30 mouse cellular contexts compared by ENCODE assay signal in the genomic region with DNA sequence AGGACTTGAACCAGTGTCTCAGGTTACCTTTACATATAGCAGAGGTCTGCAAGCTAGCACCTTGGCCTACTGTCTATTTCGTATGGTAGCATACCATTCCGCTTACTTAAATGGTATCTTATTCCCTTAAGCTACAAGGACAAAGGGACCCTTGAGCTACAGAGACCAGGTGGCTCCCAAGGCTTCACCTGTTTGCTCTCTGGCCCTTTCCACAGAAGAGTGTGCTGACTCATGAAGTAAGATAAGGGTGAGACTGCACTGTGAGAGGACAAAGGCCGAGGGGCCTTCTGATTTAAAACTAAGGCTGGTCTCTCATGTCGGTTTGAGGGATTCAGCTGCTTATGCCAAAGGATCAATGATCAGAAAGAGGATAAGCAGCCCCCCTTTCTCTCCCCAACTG. TPM values are rescaled to one million over a fixed set of nuclear protein-coding genes. Genes with fewer than 3 reads are reported as not detected.
A peak's percentile ranks its signal among the peaks of the same experiment; 100 is the strongest.
DNase-seq lines count a peak whose midpoint lies in the region; ATAC-seq and TF ChIP-seq lines count a peak whose summit lies in the region.
"Had no signal": no experiment of that assay in that cellular context is flagged by ENCODE, and none has a peak within 500 bp of the region (broad histone marks: within the 10 kb centered on the region; RNA-seq: fewer than 3 reads in every experiment).

No protein-coding gene starts in this region.

- no peak for TF ChIP-seq CTCF in small intestine, adult 2 months (IDR thresholded peaks at IDR 0.05; ENCODE audit: extremely low read depth, insufficient read length, insufficient replicate concordance, low read depth, low read length)
- no peak for TF ChIP-seq CTCF in stomach, postnatal 0 days (IDR thresholded peaks at IDR 0.05; ENCODE audit: low read depth)

- H3K27me3 ChIP-seq in intestine, embryonic 15.5 days (replicated peaks): no peaks in the 10 kb centered on the region
- H3K27me3 ChIP-seq in small intestine, adult 2 months (ENCODE audit: control insufficient read depth, insufficient read depth, low read length): no peaks in the 10 kb centered on the region
- no peaks in the 10 kb centered on the region for H3K27me3 ChIP-seq in stomach, postnatal 0 days (ENCODE audit: control insufficient read depth, insufficient read depth, low read length)
- H3K27me3 ChIP-seq in liver, embryonic 11.5 days (replicated peaks; ENCODE audit: control insufficient read depth, insufficient read depth, low read length): no peaks in the 10 kb centered on the region
- H3K27me3 ChIP-seq: forebrain, embryonic 15.5 days; heart, embryonic 12.5 days had no signal

- H3K9me3 ChIP-seq in intestine, embryonic 15.5 days: no peaks in the 10 kb centered on the region
- H3K9me3 ChIP-seq in stomach, postnatal 0 days (ENCODE audit: control insufficient read depth, low read length): no peaks in the 10 kb centered on the region
- H3K9me3 ChIP-seq in liver, embryonic 11.5 days (ENCODE audit: control insufficient read depth, low read length): no peaks in the 10 kb centered on the region
- H3K9me3 ChIP-seq: embryonic facial prominence, embryonic 10.5 days; embryonic facial prominence, embryonic 13.5 days; forebrain, embryonic 12.5 days; forebrain, embryonic 15.5 days; heart, embryonic 12.5 days; heart, embryonic 15.5 days; hindbrain, embryonic 10.5 days; hindbrain, embryonic 13.5 days had no signal

- no peak overlapping the region for H3K4me2 ChIP-seq in intestine, embryonic 15.5 days (replicated peaks)
- H3K4me2 ChIP-seq in stomach, postnatal 0 days (replicated peaks; ENCODE audit: low read depth): no peak overlapping the region
- H3K4me2 ChIP-seq in liver, embryonic 11.5 days: no peak overlapping the region
- H3K4me2 ChIP-seq: embryonic facial prominence, embryonic 13.5 days; forebrain, embryonic 12.5 days; forebrain, embryonic 15.5 days; heart, embryonic 12.5 days; heart, embryonic 15.5 days; hindbrain, embryonic 13.5 days had no signal

- no peak for TF ChIP-seq EP300 in stomach, postnatal 0 days (optimal IDR thresholded peaks at IDR 0.05)

- H3K36me3 ChIP-seq in intestine, embryonic 15.5 days: no peaks in the 10 kb centered on the region
- no peaks in the 10 kb centered on the region for H3K36me3 ChIP-seq in small intestine, adult 2 months (ENCODE audit: control insufficient read depth, insufficient read depth, low read length)
- no peaks in the 10 kb centered on the region for H3K36me3 ChIP-seq in stomach, postnatal 0 days (ENCODE audit: control insufficient read depth, insufficient read depth, low read length)
- no peaks in the 10 kb centered on the region for H3K36me3 ChIP-seq in liver, embryonic 11.5 days (ENCODE audit: control insufficient read depth, insufficient read depth, low read length)
- H3K36me3 ChIP-seq: embryonic facial prominence, embryonic 10.5 days; forebrain, embryonic 12.5 days; forebrain, embryonic 15.5 days; heart, embryonic 12.5 days; heart, embryonic 15.5 days; hindbrain, embryonic 10.5 days; hindbrain, embryonic 13.5 days had no signal

- ATAC-seq in intestine, embryonic 15.5 days: peak; percentile 94
- peak; percentile 83 for ATAC-seq in stomach, postnatal 0 days (ENCODE audit: low FRiP score, low TSS enrichment)
- ATAC-seq in liver, embryonic 11.5 days (replicated peaks; ENCODE audit: low FRiP score): no peak
- ATAC-seq: activated CD4-positive, CD25-positive, alpha-beta regulatory T cell, adult 4 months; CD4-positive, CD25-positive, alpha-beta regulatory T cell, adult 4 months; forebrain, embryonic 15.5 days; hindbrain, embryonic 16.5 days had no signal

- DNase-seq in stomach, postnatal 0 days (ENCODE audit: low spot score): no peak
- no peak for DNase-seq in layer of hippocampus, adult 18-20 months (ENCODE audit: low spot score in 2 of 2)
- no peak for DNase-seq in liver, embryonic 11.5 days (ENCODE audit: low spot score)
- no peak for DNase-seq in heart, adult 11 months
- DNase-seq: adrenal gland, adult 8-10 months; adrenal gland, postnatal 25 days; cerebellum, adult 11-12 months; cerebellum, adult 8-10 months; cerebellum, postnatal 10 days; cerebellum, postnatal 36 days; embryo, embryonic 11 days; gastrocnemius, postnatal 10 days; gastrocnemius, postnatal 36 days; heart, postnatal 10 days; heart, postnatal 36 days had no signal

- 79% methylated on average over 4 of the region's 4 CpGs for WGBS in intestine, embryonic 15.5 days
- 52% methylated on average over 4 of the region's 4 CpGs for WGBS in small intestine, adult 2 months
- 72% methylated on average over 4 of the region's 4 CpGs for WGBS in stomach, postnatal 0 days
- 75% methylated on average over 4 of the region's 4 CpGs for WGBS in liver, embryonic 11.5 days

- no peak overlapping the region for H3K9ac ChIP-seq in intestine, embryonic 15.5 days
- H3K9ac ChIP-seq in stomach, postnatal 0 days (ENCODE audit: low read length): no peak overlapping the region
- H3K9ac ChIP-seq in liver, embryonic 11.5 days (ENCODE audit: low read depth, low read length): no peak overlapping the region
- H3K9ac ChIP-seq: embryonic facial prominence, embryonic 13.5 days; forebrain, embryonic 12.5 days; forebrain, embryonic 15.5 days; heart, embryonic 12.5 days; heart, embryonic 15.5 days; hindbrain, embryonic 13.5 days had no signal

- no peak overlapping the region for H3K4me3 ChIP-seq in intestine, embryonic 15.5 days (replicated peaks)
- no peak overlapping the region for H3K4me3 ChIP-seq in small intestine, adult 2 months (ENCODE audit: low read depth, low read length)
- H3K4me3 ChIP-seq in stomach, postnatal 0 days (ENCODE audit: low read depth, low read length): no peak overlapping the region
- no peak overlapping the region for H3K4me3 ChIP-seq in liver, embryonic 11.5 days (ENCODE audit: low read depth, low read length)
- H3K4me3 ChIP-seq: embryonic facial prominence, embryonic 10.5 days; embryonic facial prominence, embryonic 13.5 days; erythroblast, embryonic 14.5 days; forebrain, embryonic 12.5 days; forebrain, embryonic 15.5 days; heart, embryonic 12.5 days; heart, embryonic 15.5 days; hindbrain, embryonic 10.5 days; hindbrain, embryonic 13.5 days had no signal

- H3K4me1 ChIP-seq in intestine, embryonic 15.5 days (replicated peaks): no peaks in the 10 kb centered on the region
- H3K4me1 ChIP-seq in small intestine, adult 2 months (ENCODE audit: control insufficient read depth, insufficient read depth, insufficient read length, low read length): peaks cover 3% of the 10 kb centered on the region; the same call in 1 of the 2 replicates
- H3K4me1 ChIP-seq in stomach, postnatal 0 days (replicated peaks; ENCODE audit: control insufficient read depth, insufficient read depth): no peaks in the 10 kb centered on the region
- no peaks in the 10 kb centered on the region for H3K4me1 ChIP-seq in liver, embryonic 11.5 days (replicated peaks; ENCODE audit: control insufficient read depth, insufficient read depth, low read length)
- H3K4me1 ChIP-seq: embryonic facial prominence, embryonic 10.5 days; embryonic facial prominence, embryonic 13.5 days; forebrain, embryonic 12.5 days; forebrain, embryonic 15.5 days; heart, embryonic 12.5 days; heart, embryonic 15.5 days; hindbrain, embryonic 10.5 days; hindbrain, embryonic 13.5 days had no signal

- TF ChIP-seq POLR2A in small intestine, adult 2 months (IDR thresholded peaks at IDR 0.05; ENCODE audit: low read depth, low read length): no peak

- H3K27ac ChIP-seq in intestine, embryonic 15.5 days: no peak overlapping the region
- H3K27ac ChIP-seq in small intestine, adult 2 months (ENCODE audit: insufficient read depth, low read depth, low read length): peak overlapping the region; percentile 22; the same call in 1 of the 2 replicates
- H3K27ac ChIP-seq in stomach, postnatal 0 days (replicated peaks): peak overlapping the region; percentile 40
- no peak overlapping the region for H3K27ac ChIP-seq in liver, embryonic 11.5 days (ENCODE audit: low read depth, low read length)
- H3K27ac ChIP-seq: embryonic facial prominence, embryonic 10.5 days; embryonic facial prominence, embryonic 13.5 days; forebrain, embryonic 12.5 days; forebrain, embryonic 15.5 days; heart, embryonic 15.5 days; hindbrain, embryonic 10.5 days; hindbrain, embryonic 13.5 days had no signal

RNA-seq across cellular contexts. Expression of a gene that starts 15.1 kb away (rescaled TPM):
- 5.5 and 5.9 TPM in 2 replicates for polyA plus RNA-seq in intestine, embryonic 15.5 days (2015; fragmentation: Nextera tagmentation; extraction: Ambion mirVana)
- polyA plus RNA-seq in small intestine, adult 2 months (2012; rRNA removed): 0.14 and 0.23 TPM in 2 replicates
- 4.1 and 4.2 TPM in 2 replicates for polyA plus RNA-seq in stomach, postnatal 0 days (2015; fragmentation: Nextera tagmentation; extraction: Ambion mirVana)
- total RNA-seq in layer of hippocampus, adult 18-20 months (2021): 1 to 10 TPM; 1.0 to 1.5 TPM
- 6.0 and 7.8 TPM in 2 replicates for polyA plus RNA-seq in liver, embryonic 11.5 days (2014; fragmentation: Nextera tagmentation; extraction: Ambion mirVana)

RNA-seq across cellular contexts. Expression of a gene that starts 52.1 kb away (rescaled TPM):
- polyA plus RNA-seq in intestine, embryonic 15.5 days (2015; fragmentation: Nextera tagmentation; extraction: Ambion mirVana): 5.2 and 5.3 TPM in 2 replicates
- polyA plus RNA-seq in small intestine, adult 2 months (2012; rRNA removed): 0.06 and 0.09 TPM in 2 replicates
- polyA plus RNA-seq in stomach, postnatal 0 days (2015; fragmentation: Nextera tagmentation; extraction: Ambion mirVana): 21.2 and 25.4 TPM in 2 replicates
- 1 to 10 TPM; 4.3 to 4.7 TPM for total RNA-seq in layer of hippocampus, adult 18-20 months (2021)
- polyA plus RNA-seq in liver, embryonic 11.5 days (2014; fragmentation: Nextera tagmentation; extraction: Ambion mirVana): 2.3 and 2.8 TPM in 2 replicates
- polyA plus RNA-seq: activated CD4-positive, CD25-positive, alpha-beta regulatory T cell, adult 4 months; C2C12; CD4-positive, CD25-positive, alpha-beta regulatory T cell, adult 4 months; erythroblast, embryonic 14.5 days had no signal

RNA-seq across cellular contexts. Expression of a gene that starts 53.8 kb away (rescaled TPM):
- 61.0 and 67.4 TPM in 2 replicates for polyA plus RNA-seq in intestine, embryonic 15.5 days (2015; fragmentation: Nextera tagmentation; extraction: Ambion mirVana)
- polyA plus RNA-seq in small intestine, adult 2 months (2012; rRNA removed): 1.7 and 2.3 TPM in 2 replicates
- polyA plus RNA-seq in stomach, postnatal 0 days (2015; fragmentation: Nextera tagmentation; extraction: Ambion mirVana): 82.2 and 85.1 TPM in 2 replicates
- total RNA-seq in layer of hippocampus, adult 18-20 months (2021): 10 to 100 TPM; 36.5 to 39.0 TPM
- polyA plus RNA-seq in liver, embryonic 11.5 days (2014; fragmentation: Nextera tagmentation; extraction: Ambion mirVana): 46.2 and 46.6 TPM in 2 replicates

Comparison
In these comparisons a context has a peak if more than half of its experiments do, and no peak if none do; other contexts are left out.
1. H3K27ac ChIP-seq: peak in small intestine, adult 2 months (single experiment) and stomach, postnatal 0 days (single experiment); none in intestine, embryonic 15.5 days (single experiment) and liver, embryonic 11.5 days (single experiment).
2. RNA of a gene that starts 53.8 kb away (polyA plus RNA-seq): 82.2 to 85.1 TPM in stomach, postnatal 0 days, 61.0 to 67.4 TPM in intestine, embryonic 15.5 days and 46.2 to 46.6 TPM in liver, embryonic 11.5 days; 1.7 to 2.3 TPM in small intestine, adult 2 months; every median in the first group is over 10 times any median in the second.